Mouse (Mus musculus) megakaryocyte, embryonic 14.5 days (primary cell): Measurements from ENCODE around the gene Tmem169. TPM values are rescaled to one million over a fixed set of nuclear protein-coding genes. Genes with fewer than 3 reads are reported as not detected.

Experiments used
- H3K27me3 ChIP-seq: replicated peaks from 2 replicates; pipeline ENCODE3; 2012; ENCODE audit warnings: inconsistent platforms
- H3K36me3 ChIP-seq: replicated peaks from 2 replicates; pipeline ENCODE3; 2012; ENCODE audit warnings: low read length, inconsistent platforms, mixed read lengths
- H3K4me1 ChIP-seq: 2 replicates; pipeline ENCODE4 v1.6.1; 2012; ENCODE audit warnings: inconsistent platforms
- H3K4me3 ChIP-seq: replicated peaks from 2 replicates; pipeline ENCODE3; 2012; ENCODE audit warnings: moderate library complexity, mild to moderate bottlenecking, inconsistent platforms
- H3K9me3 ChIP-seq: 2 replicates; pipeline ENCODE4 v1.6.1; 2012; ENCODE audit warnings: inconsistent platforms
- FLI1 ChIP-seq: IDR thresholded peaks from 2 replicates; pipeline ENCODE4 v1.6.1; 2012; ENCODE audit warnings: low read length, inconsistent platforms, mixed read lengths
- GATA1 ChIP-seq: IDR thresholded peaks from 3 replicates; pipeline ENCODE4 v1.6.1; 2012; ENCODE audit warnings: mixed read lengths, low read length, inconsistent platforms, borderline replicate concordance
- polyA plus RNA-seq: library from polyadenylated mRNA; stranded (reverse); fragments of >175 nt; gene quantifications from 2 replicates; pipeline ENCODE4 v1.2.3, GENCODE M21; 2012; ENCODE audit warnings: low replicate concordance; ENCODE audit not compliant: insufficient read depth

Tmem169 gene
- polyA plus RNA-seq, 1 experiment: 0.03 TPM

DNA sequence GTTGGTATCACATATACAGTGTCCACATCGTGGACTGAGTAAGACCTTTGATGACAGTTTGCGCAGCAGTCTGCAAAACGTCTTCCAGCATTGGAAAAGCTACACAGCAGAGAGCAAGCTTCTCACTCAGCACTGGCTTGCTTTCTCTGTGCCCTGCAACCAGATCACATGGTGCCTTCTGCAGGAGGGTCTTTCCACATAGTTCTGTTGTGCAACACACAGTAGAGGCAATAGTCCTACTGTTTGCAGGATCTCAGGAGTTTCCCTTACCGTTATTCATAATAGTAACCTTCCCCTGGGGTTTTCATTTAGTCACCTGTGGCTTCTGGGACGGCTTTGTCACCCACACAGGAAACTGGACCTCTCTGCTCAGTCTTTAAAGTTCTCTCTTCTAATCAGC, 36.6 kb downstream of the Tmem169 start:
- peaks cover 46% of the 10 kb centered on the region for H3K36me3 ChIP-seq
- TF ChIP-seq FLI1: no peak
- TF ChIP-seq GATA1: no peak

DNA sequence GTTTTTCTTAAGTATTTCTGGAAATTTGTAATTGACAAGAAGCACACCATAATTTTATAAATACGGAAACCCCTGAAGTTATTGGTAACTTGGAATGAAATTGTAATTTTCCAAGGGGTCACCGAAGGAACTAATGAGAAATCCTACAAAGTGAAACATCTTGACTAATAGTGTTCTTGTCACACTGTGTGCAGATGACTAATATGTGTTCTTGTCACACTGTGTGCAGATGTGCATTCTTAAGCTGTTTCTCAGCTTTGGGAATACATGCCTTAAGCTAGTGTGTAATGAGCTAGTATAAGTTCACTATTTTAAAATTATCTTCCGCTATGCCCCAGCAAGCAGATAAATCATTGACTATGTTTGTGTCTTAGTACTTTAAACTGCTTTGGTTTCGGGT, 39.1 kb downstream of the Tmem169 start:
- H3K27me3 ChIP-seq: no peaks in the 10 kb centered on the region
- TF ChIP-seq GATA1 (no peak), FLI1 (no peak)
- peaks cover 15% of the 10 kb centered on the region for H3K4me1 ChIP-seq
- no peaks in the 10 kb centered on the region for H3K9me3 ChIP-seq
- H3K4me3 ChIP-seq: no peak overlapping the region
- peaks cover 46% of the 10 kb centered on the region for H3K36me3 ChIP-seq

More for the DNA sequence above, 36.6 kb downstream of the Tmem169 start:
- H3K4me1 ChIP-seq: no peaks in the 10 kb centered on the region
- H3K27me3 ChIP-seq: no peaks in the 10 kb centered on the region
- H3K4me3 ChIP-seq: no peak overlapping the region
- no peaks in the 10 kb centered on the region for H3K9me3 ChIP-seq

DNA sequence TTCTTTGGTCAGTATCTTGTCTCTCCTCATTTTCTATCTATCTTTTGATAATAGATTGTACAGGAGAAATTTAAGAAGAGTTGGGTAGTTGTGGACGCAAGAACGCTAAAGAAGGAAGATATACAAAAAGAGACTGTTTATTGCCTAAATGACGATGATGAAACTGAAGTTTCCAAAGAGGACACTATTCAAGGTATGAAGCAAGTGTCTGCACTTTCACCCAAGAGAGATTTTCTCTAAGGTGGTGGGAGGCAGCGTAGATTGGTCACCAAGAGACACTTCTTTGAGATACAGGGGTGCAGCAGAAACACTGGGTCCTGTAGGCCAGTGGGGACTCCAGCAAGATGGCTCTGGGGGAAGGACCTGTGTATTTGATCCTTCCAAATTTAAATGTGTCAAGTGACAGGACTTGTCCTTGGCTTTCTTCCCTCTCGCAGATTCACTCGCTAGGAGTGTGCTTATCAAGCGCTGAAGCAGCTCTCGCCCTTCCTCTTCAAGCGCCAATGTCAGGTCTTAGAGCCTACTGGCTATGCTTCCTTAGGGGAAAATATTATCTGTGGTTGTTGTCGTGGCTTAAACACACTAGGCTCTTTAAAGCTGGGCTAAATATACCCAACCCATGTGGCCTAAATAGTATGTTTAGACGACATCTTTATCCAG, 42.1 kb downstream of the Tmem169 start:
- TF ChIP-seq FLI1: no peak
- TF ChIP-seq GATA1: no peak
- peaks cover 42% of the 10 kb centered on the region for H3K36me3 ChIP-seq
- H3K27me3 ChIP-seq: no peaks in the 10 kb centered on the region

DNA sequence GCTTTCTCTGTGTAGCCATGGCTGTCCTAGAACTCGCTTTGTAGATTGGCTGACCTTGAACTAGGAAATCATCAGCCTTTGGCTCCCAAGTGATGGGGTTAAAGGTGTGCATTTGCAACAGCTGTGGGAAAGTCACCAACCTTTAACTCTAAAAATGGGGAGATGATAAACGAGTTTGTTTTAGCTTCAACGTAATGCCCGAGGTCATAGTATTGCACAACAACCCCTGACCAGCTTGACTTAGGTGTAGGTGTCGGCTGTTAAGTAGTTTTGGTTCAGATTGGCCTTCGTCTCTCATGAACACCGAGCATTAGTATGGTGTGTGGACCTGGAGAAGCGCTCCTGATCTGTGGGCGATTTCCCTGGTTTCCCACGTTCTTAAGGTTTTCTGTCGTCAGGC, 50.6 kb downstream of the Tmem169 start:
- Histone ChIP-seq H3K4me3 (no peak overlapping the region), H3K9me3 (no peaks in the 10 kb centered on the region), H3K36me3 (peaks cover 31% of the 10 kb centered on the region), H3K4me1 (no peaks in the 10 kb centered on the region), H3K27me3 (no peaks in the 10 kb centered on the region)
- TF ChIP-seq GATA1: no peak
- TF ChIP-seq FLI1: no peak

More for the DNA sequence above, 42.1 kb downstream of the Tmem169 start:
- peaks cover 15% of the 10 kb centered on the region for H3K4me1 ChIP-seq
- no peaks in the 10 kb centered on the region for H3K9me3 ChIP-seq
- H3K4me3 ChIP-seq: no peak overlapping the region

DNA sequence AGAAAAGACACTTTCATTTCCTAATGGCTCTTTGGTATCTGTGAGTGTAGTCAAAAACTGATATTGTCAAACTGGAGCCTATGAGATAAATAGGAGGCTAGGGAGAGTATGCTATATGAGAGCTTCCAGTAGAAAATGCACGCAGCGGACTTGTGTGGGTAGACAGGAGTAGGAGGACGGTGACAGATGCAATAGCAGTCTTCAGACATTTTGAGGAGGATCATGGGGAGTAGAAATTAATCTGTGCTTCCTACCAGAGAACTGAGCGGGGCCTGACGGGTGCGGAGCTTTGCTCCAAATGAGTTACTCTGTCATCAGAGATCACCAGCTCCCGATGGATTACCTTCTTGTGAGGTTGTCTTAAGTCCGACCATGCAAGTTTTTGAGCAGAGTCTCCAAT, 52.6 kb downstream of the Tmem169 start:
- no peak for TF ChIP-seq GATA1
- no peak for TF ChIP-seq FLI1
- H3K36me3 ChIP-seq: peaks cover 29% of the 10 kb centered on the region

DNA sequence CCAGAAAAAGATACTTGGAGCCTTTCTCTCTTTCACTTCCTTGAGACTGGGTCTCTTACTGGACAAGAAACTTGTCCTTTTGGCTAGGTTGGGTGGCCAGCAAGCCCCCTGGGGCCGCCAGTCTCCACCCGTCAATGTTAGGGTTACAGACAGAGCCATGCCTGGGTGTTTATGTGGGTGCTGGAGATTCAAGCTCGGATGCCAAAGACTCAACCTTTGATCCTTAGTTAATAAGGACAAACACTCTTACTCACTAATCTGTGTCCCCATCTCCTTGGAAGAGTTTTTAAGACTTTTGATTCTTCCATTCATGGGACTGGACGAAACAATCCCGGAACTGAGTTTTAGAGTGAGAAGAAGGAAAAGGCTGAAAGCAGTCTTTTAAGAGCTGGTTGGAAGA, 54.2 kb downstream of the Tmem169 start:
- Histone ChIP-seq H3K4me1 (no peaks in the 10 kb centered on the region), H3K9me3 (no peaks in the 10 kb centered on the region), H3K36me3 (peaks cover 30% of the 10 kb centered on the region), H3K4me3 (no peak overlapping the region), H3K27me3 (no peaks in the 10 kb centered on the region)
- TF ChIP-seq GATA1 (no peak), FLI1 (no peak)

More for the DNA sequence above, 52.6 kb downstream of the Tmem169 start:
- Histone ChIP-seq H3K9me3 (no peaks in the 10 kb centered on the region), H3K4me1 (no peaks in the 10 kb centered on the region), H3K27me3 (no peaks in the 10 kb centered on the region), H3K4me3 (no peak overlapping the region)

DNA sequence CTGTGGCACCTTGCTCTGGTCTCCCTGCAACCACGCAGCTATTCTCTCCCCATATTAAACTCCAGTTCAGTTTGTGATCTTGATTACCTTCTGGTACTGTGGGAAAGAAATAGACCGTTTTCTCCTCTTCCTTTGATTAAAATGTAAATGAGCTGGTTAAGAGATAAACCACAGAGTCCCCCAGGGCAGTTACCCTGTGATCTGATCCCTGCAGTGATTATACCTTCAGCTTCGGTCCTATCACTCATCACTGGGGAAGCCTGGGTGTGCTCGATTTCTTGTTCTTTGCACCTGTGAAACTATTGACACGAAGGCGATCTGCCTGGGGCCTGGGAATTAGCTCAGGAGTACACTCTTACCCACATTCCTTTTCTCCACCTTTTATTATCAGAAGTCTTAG, 63.7 kb downstream of the Tmem169 start:
- no peaks in the 10 kb centered on the region for H3K9me3 ChIP-seq
- H3K36me3 ChIP-seq: peaks cover 26% of the 10 kb centered on the region
- TF ChIP-seq FLI1: no peak
- no peak for TF ChIP-seq GATA1
- H3K27me3 ChIP-seq: no peaks in the 10 kb centered on the region
- H3K4me3 ChIP-seq: no peak overlapping the region
- H3K4me1 ChIP-seq: no peaks in the 10 kb centered on the region

Other genes with a start within 250 kb of the Tmem169 start
- 0.26 TPM in 1 of 2 replicates, not detected in the other for gene Mreg, start 72.1 kb upstream of the Tmem169 start, polyA plus RNA-seq
- gene Pecr, start 55 bp upstream of the Tmem169 start, polyA plus RNA-seq: 3.8 TPM in 1 of 2 replicates, not detected in the other
- gene Xrcc5, start 23.1 kb downstream of the Tmem169 start, polyA plus RNA-seq: 0.62 TPM in 1 of 2 replicates, not detected in the other